Mouse (Mus musculus): ENCODE data around the gene Med7.
A peak's percentile ranks its signal among the peaks of the same experiment; 100 is the strongest.
"Not testable (repeated sequence)": the region's sequence is repeated elsewhere in the genome, so short reads cannot be mapped to it uniquely, and the experiment has no call there.

Gene Med7

DNA sequence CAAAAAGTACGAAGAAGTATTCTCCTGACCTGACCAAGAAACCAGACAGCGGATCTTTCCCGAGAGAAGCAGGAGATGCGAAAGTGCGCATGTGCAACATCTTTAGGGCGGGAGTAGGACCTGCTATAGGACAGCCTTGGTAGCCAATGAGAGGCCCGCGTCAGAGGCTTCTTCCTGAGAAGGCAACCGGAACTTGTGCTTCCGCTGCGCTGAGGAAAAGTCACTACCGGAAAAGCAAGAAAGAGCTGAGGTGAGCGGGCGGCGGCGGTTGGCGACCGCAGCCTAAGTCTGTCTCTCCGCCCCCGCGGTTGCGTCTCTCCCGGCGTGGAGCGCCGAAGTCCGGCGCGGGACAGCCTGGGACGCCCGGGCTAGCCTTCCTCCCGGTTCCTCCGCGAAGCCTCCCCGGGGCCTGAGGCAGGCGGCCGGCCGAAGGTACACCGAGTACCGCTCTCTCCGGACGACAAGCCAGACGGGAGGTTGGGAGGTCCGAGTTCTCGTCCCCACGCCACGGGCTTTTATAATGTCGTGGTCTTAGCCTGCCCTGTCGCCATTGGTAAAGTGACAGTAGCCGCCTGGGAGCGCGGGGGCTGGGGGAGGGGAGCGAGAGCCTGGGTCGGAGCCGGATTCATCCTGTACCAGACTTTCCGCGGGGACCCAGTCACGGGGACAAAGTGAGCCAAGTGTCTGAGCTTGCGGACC is at the start of gene Med7:
Gene Med7, plus strand, starts transcription at position 166 of the 699 bp plus-strand sequence.
- peak; percentile 83 to 87 for DNase-seq (ENCODE audit: low spot score in 2 of 2)

DNA sequence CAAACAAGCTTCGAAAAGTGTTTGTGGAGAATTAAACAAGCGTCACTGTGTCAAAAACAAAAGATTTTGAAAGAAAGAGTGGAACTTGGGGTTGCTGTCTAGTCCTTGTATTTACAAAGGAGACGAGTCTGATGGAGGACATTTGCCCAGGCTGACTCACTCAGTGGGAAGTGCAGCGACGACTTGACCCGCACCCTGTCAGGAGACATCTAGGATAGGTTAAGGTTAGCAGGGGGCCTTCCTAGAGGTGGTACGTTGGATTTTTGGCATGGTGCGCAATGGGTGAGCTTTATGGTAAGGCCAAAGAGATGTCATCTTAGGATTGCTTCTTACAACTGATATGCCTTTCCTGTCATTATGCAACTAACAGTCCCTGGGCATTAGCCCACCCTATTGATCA is 49.7 kb upstream of the Med7 start:
- DNase-seq (ENCODE audit: low spot score in 2 of 2): no peak

DNA sequence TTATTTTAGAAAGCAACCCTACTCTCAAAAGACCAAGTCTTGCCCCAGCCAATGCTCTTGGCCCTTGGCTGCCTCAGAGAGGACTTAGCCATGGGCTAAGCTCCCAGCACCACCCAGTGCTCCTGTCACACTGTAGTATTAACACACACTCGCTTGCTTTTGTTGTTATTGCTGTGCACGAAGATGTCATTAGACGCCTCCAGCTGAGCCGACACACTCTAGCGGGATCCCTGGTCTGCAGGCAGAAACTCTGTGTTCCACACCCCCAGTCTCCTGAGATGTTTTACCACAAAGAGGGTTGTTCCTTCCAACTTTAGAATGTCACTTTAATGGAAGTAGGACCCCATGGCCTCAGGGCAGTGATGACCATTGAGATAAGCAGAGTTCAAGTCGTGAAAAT is 48.3 kb upstream of the Med7 start:
- no peak for DNase-seq (ENCODE audit: low spot score in 2 of 2)

DNA sequence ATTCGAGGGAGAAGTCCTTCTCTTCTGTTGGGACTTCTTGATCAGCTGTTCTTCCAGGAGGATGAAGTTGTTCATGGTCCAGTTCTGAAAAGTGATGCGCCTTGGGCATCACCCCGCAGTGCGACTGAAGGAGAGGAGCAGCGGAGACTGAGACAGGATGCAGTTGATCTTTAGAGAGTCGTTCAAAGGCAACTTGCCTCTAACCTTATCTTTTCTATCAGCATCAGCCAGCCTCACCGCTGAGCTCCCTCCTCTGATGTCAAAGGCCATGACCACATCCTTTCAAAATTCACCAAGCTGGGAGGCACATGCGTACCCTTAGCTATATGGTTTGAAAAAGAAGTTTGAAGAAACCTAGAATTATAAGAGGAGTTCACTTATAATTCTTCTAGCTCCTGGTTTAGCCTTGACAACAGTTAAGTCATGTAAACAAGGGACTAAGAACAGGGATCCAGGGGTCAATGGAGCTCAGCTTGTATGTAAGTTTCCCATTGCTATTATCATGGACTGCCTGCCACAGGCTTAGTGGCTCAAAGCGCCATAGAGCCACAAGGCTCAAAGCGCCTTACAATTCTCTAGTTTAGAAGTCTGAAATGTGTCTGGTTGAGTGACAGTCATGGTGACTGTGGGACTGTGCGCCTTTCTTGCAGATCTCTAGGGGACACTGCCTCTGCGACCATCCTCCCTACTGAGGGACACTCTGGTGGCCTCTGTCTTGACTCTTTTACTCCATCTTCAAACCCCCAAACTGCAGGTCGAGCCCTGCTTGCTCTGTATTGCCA is 47.2 kb upstream of the Med7 start, which contains the start of gene Itk:
Gene Itk, minus strand, starts transcription at position 180 of the 782 bp plus-strand sequence.
- DNase-seq (ENCODE audit: low spot score in 2 of 2): no peak

DNA sequence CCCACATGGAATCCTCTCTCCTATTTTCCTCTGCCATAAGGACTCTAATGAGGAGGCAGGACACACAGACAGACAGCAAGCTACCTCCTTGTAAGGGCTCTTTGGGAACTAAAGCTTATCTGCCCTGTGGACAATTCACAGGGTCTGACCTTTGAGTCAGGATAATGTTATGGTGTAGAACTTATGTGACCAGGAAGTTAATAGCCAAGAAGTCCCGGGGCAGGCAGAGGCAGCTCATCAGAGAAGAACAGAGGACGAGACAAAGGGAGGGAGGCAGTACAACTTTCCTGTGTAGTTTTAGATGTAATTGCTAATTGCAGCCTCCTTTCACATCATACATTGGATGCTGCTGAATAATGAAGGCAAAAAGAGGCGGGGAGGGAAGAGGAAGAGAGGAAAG is 46.1 kb upstream of the Med7 start:
- DNase-seq (ENCODE audit: low spot score in 2 of 2): no peak

DNA sequence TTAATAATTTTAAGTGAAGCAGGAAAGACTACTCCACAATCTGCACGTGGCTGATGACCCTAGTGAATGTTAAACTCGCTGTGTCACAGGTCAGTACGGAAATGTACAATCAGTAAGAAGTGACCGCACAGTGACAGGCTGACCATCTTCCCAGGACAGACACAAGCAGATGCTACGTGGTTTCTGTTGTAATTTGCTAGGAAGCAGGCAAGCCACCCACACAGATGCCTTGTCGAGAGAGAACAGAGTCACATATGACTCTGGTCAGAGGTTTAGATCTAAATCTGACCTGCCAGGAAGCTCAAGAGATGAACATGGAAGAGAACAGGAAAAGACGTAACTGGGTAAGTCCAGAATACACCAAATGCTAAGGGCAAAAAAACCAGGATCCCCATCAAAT is 43.8 kb upstream of the Med7 start:
- DNase-seq (ENCODE audit: low spot score in 2 of 2): no peak

DNA sequence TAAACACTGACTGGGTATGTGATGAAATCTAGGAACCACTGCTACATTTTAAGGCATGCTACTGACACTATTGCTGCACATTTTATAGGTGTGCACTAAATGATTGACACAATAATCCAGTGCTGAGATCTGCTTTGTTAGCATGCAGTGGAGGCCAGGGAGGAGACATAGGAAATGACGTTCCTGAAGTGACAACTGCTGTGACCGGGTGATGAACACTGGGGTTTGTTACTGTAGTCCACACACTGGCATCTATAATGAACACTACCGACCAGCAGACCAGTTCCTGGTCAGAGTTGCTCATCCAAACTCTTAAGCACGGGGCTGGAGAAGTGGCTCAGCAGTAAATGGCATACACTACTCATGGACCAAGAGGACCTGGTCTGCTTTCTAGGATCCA is 43.3 kb upstream of the Med7 start:
- DNase-seq (ENCODE audit: low spot score in 2 of 2): no peak

DNA sequence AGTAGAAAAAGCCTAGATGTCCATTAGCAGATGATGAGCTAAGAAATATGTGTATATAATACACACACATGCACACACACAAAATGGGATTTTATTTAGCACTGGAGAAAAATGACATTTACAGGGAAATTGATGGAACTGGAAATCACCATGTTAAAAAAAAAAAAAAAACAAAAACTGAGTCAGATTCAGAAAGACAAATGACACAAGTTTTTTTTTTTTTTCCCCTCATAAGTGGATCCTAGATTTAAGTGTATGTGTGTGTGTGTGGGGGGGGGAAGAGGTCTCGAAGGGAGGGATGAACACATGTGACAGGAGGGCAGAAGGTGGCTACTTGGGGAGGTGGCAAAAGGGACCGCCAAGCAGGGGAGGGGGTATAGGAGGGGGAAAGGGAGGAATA is 41.6 kb upstream of the Med7 start:
- no peak for DNase-seq (ENCODE audit: low spot score in 2 of 2)

DNA sequence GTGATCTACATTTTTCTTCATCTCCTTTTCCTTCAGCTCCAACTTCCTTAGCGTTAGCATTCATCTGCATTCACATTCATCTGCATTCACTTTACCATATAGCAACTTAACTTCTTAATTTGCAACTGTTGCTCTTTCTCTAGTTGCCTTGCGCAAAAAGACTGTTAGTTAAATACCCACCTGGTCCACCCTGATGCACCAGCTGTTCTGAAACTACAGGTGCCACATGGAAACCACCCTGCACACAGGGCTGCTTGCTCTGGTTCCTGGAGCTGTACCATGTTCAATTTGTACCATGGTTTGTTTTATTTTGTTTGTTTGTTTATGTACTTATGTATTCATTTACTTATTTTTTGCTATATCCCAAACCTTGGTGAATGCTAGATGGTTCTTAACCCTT is 41.0 kb upstream of the Med7 start:
- DNase-seq (ENCODE audit: low spot score in 2 of 2): no peak

DNA sequence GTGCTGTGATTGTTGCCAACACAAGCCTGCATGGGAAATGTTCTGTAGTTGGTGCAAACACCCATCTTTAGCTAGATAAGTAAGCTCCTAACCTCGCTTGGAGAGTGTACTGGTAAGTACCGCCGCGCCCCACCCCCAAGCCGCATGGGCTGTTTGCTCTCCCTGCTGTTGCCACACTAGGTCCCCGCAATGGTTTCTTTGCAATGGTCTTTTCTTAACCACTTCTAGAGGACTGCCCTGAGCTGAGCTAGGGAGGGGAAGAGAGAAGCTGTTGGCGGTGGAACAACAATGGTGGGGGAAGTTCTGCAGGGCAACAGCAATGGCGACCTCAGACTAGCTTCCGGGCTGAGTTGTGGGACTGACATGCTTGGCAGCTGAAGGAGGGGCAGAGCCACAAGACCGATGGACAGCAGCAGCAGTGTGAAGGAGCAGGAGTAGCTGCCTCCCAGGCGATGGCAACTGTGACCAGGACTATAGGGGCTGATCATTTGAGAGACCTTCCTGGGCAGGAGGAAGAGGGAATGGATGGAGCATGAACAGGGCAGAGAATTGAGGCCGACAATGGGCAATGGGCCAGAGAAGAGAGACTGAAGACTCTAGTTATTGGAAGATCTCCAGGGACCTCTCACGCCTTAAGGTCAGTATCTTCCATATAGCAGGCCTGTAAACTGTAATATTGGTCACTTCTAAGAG is 40.4 kb upstream of the Med7 start, which contains the start of gene Fam71b:
Gene Fam71b, plus strand, starts transcription at position 393 of the 693 bp plus-strand sequence.
- DNase-seq (ENCODE audit: low spot score in 2 of 2): no peak

DNA sequence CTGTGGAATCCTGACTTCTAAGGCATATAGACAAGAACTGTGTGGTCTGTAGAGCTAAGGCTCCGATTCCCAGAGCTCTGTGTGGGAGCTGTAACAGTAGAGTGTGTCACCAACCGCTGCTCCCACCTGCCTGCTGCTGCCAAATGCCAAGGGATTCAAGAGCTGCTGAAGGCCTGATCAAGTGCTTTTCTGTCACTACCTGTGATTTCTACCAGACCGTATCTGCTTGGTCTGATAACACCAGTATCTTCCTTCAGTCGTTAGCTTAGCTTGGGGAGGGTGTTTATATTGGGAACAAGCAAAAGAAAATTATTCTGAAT is 39.9 kb upstream of the Med7 start:
- DNase-seq (ENCODE audit: low spot score in 2 of 2): no peak

DNA sequence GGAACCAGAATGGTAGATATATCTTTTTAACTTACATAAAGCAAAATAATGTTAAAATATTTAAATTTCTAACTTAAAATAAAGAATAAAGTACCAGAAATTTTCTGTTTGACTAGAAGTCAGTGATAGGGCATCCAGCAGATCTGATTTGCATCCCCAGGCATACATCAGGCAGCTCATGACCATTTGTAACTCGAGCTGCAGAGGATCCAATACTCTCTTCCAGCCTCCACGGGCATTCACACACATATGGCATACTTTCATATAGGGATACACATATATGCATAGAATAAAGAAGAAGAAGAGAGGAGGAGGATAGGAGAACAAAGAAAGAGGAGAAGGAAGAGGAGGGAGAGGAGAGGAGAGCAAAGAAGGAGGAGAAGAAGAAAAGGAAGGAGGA is 38.8 kb upstream of the Med7 start:
- no peak for DNase-seq (ENCODE audit: low spot score in 2 of 2)

DNA sequence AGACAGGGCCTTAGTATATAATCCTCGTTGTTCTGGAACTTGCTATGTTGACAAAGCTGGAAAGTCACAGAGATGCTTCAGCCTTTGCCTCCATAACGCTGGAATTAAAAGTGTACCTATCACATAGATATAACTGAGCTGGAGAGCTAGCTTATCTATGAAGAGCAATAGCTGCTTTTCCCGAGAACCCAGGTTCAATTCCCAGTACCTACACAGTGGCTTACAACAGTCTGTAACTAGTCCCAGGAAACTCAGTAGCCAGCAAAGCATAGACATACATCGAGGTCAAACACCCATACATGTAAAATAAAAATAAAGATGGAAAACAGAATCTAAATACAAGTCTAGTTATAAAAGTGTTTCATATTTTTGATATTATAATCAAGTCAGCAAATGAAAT is 38.3 kb upstream of the Med7 start:
- no peak for DNase-seq (ENCODE audit: low spot score in 2 of 2)

DNA sequence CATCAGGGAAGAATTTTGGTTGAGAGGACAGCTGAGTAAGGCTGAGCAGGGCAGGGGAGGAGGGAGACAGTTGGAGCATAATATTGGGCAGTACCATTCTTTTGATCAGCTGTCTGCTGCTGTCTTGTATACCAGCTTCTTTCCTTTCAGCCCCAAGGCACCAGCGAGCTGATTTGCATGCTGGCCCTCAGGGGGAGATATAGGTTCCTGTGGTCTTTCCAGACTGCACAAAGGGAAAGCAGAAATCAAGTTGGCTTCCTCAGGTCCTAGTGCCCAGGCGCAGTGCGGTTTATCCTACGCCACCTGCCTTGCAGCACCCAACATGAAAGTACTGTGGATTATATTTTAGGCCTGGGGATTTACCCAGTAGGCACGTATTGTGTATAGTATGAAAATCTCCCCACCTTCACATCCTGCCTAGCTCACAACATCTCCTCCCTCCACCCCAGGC is 37.8 kb upstream of the Med7 start:
- peak in 1 of 2 experiments; percentile 32 for DNase-seq (ENCODE audit: low spot score in 2 of 2)

DNA sequence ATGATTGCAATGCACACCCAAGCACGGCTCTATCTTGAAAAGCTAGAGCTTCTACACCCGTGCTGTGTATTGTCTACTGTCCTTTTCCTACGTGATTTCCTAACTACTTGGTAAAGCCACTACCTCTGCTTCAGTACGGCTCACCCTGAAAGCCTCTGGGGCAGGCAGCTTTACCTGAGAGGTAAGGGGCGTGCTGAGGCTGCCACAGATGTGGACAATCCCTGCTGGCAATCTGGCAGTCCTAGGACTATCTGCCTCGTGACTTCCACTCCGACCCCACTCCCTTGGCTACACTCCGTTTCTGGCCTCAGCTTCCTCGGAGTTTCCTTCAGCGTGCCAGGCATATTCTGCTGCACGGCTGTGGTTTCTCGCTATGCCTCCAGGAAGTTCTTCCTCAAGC is 35.2 kb upstream of the Med7 start:
- no peak for DNase-seq (ENCODE audit: low spot score in 2 of 2)

DNA sequence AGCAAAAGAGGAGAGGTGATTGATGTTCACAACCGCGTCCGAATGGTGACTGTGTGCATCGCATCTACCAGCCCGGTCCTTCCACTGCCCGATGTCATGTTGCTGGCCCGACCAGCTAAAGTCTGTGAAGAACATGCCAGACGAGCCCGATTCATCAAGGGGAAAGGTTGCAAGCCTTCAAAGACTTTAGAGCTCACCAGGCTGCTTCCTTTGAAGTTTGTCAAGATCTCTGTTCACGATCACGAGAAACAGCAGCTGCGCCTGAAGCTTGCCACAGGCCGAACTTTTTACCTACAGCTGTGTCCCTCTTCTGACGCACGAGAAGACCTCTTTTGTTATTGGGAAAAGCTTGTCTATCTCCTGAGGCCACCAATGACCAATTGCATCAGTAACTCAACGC is 31.7 kb upstream of the Med7 start:
- DNase-seq (ENCODE audit: low spot score in 2 of 2): no peak

DNA sequence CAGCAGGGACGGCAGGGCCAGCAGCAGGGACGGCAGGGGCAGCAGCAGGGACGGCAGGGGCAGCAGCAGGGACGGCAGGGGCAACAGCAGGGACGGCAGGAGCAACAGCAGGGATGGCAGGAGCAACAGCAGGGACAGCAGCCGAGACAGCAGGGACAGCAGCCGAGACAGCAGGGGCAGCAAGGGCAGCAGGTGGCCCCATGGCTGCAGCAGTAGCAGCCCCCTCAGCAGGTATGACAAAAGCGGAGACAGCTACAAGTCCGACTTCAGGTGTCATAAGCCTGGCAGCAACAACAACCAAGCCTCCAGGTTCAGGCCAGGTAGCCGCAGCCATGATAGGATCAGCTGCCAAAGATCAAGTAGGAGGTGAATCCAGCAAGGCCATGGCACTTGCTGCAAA is 30.0 kb upstream of the Med7 start:
- DNase-seq (ENCODE audit: low spot score in 2 of 2): no peak

DNA sequence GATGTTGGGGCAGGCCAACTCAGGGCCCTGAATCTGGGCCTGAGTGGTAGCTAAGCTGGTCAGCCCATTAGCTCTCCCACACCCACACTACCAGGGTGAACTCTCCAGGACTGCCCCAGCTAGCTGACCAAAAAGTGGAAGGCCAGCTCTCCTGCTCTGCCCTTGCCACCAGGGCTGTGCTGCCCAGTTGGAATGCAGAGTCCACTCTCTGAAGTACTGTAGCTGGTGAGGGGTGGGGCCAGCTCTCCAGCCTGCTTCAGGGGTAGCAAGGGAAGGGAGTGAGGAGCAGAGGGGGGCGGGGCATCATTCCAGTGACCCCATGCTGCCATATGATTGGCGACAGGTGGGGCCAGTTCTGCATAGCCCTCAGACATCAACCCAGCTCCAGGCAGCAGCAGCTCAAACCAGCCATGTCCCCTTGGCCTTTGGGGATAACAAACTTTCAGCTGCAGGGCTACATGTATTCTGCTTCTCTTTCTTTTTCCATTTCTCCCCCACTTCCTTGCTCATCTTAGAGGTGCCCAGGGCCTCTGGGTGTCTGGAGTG is 26.6 kb upstream of the Med7 start:
- DNase-seq (ENCODE audit: low spot score in 2 of 2): no peak

DNA sequence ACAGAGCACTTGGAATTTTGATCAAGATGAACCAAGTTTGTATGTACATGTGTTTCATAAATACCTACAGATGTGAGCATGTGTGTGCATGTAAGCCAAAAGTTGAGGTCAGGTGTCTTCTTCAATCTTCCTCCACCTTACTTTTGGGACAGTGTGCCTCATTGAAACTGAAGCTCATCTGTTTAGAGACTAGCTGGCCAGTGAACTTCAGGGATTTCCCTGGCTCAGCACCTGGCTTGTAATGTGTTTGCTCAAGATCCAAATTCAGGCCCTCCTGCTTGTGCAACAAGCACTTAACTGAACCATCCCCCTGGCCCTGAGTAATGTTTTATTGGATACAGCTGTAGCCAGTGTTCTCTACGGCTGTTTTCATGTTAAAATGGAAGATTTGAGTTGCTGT is 18.3 kb upstream of the Med7 start:
- no peak for DNase-seq (ENCODE audit: low spot score in 2 of 2)

DNA sequence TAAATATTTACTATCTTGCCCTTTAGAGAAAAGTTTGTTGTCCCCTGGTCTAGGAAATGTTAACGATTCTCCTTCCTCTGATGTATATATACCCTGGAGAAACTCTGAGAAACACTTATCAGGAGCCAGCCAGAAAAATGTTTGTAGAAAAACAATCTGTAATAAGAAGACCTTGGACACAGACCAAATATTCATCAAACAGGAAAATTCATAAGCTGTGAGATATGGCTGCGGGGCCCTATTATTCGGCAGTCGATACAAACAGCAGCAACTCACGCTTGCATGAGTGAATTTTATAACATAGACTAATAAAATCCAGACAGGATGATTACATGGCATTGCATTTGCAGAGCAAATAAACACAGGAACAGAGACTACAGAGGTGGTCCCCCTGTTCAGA is 17.9 kb upstream of the Med7 start:
- no peak for DNase-seq (ENCODE audit: low spot score in 2 of 2)

DNA sequence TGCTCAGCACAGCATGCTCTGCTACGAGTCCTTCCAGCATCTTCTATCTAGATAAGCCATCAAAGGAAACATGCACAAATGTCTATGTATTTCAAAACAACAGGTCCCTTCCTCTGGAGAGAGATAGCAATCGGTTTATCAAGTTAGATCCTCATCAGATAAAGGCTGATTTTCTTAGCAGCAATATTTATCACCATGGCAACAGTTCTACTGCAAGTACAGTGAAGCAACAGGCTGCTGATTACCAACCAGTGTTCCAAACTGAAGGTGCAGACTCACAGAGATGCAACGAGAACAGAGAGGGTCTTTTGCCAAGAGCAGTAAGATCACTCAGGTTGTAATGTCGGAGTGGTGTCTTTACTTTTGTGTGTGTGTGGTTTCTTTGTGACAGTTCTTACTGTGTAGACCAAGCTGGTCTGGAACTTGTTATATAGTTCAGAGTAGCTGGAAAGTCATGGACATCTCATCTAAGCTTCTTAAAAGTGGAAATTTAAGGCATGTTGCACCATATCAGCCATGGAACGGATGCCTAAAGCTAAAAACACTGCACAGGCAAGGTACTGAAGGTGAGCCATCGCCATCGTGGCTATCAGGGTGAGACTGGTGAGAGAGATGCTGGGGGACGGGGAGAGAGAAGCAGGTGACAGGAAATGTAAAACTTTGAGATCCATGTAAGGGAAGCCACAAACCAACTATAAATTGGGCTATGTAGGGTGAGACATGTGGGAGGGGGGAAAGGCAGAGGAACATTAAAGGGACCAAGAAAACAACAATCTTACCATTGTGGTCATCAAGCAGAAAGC is 15.4 kb upstream of the Med7 start:
- DNase-seq (ENCODE audit: low spot score in 2 of 2): no peak

DNA sequence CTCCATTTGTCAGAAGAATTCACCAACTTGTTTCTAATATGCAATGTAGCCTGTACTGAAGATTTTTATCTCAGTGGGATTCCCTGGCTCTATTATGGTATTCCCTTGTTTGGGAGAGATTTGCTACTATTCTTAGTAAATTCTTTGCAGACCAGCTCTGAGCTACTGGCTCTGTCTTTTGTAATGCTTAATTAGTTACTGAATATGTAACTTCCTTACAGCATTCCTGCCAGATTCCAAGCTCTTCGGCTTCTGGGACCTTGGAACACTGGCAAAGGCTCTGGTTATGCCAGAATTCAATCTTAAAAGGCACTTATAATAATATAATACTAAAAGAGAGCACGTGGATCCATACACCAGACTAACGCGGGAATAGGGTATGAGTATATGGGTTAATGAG is 8.6 kb upstream of the Med7 start:
- DNase-seq (ENCODE audit: low spot score in 2 of 2): not testable (repeated sequence)

Data from spleen, postnatal 14 days (tissue).